Mouse (Mus musculus): ENCODE data around the gene Thada.
"Not testable (repeated sequence)": the region's sequence is repeated elsewhere in the genome, so short reads cannot be mapped to it uniquely, and the experiment has no call there.

Gene Thada

GRCm38 (mm10) chr17:84218841-84219240 is 247.2 kb downstream of the Thada start:
- not testable (repeated sequence) for DNase-seq (ENCODE audit: low spot score in 2 of 2)

GRCm38 (mm10) chr17:84217696-84218095 is 248.3 kb downstream of the Thada start:
- no peak for DNase-seq (ENCODE audit: low spot score in 2 of 2)

GRCm38 (mm10) chr17:84215264-84215960 is 250.6 kb downstream of the Thada start:
- no peak for DNase-seq (ENCODE audit: low spot score in 2 of 2)

DNA sequence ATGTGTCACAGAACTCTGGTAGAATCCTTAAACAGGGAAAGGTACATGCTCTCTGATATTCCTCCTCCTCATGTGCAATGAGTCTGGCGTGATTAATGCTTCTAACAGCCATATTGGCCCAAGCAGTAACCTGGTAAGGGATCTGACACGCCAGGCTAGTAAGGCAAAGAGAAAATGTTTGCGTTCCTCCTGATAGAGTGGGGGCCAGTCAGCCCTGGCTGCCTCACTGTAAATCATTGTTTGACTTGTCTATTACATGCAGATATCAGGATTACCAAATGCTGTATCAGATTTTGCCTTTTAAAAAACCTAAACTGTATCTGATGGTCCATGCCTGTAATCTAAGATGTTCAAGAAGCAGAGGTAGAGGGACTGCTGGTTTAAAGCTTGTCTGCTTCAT is 252.5 kb downstream of the Thada start:
- DNase-seq (ENCODE audit: low spot score in 2 of 2) = no peak

DNA sequence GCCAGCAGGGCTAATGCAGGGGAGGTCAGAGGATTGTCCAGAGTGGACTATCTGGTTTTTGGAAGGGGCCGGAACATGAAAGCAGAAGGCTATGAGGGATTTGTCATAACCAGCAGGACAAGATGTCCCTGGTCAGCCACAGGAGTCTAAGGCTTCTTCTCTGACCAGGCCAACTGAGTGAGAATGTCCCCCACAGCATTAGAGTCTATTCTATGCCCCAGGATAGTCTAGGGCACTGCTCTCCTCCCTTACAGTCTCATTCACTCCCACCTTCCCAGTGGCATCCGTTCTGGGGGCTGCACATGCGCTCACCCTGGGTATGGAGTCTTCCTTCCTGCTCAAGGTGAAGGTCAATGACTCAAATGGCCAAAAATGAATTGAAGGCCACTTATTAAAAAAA is 258.4 kb downstream of the Thada start:
- DNase-seq (ENCODE audit: low spot score in 2 of 2) = no peak

- DNase-seq (ENCODE audit: low spot score in 2 of 2) = no peak
These were observed 259.8 kb downstream of the Thada start for GRCm38 (mm10) chr17:84206239-84206638.

- no peak for DNase-seq (ENCODE audit: low spot score in 2 of 2)
These were observed 261.0 kb downstream of the Thada start for GRCm38 (mm10) chr17:84204962-84205361.

GRCm38 (mm10) chr17:84203340-84203739 is 262.7 kb downstream of the Thada start:
- no peak for DNase-seq (ENCODE audit: low spot score in 2 of 2)

- DNase-seq (ENCODE audit: low spot score in 2 of 2) = no peak
These were observed 264.8 kb downstream of the Thada start for GRCm38 (mm10) chr17:84201183-84201582.

DNA sequence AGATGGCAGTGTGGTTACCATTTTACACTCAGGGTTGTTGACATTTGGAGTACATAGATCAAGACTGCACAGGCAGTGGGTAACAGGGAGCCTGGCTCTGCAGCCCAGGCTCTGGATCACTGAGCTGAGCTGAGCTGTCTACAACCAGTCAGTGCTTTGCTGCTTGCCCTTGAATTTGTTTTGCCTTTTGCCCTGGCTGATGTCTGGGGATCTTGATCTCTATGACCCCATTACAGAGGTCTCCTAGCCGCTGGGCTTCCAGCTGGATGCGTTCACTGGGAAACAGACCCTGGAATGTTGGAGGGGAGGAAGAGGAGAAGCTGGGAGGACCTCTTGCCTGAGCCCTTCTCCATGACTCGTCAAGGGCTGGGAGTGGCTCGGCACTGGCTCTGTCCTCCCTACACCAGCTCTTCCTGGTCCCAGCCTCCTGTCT is 268.1 kb downstream of the Thada start:
- DNase-seq (ENCODE audit: low spot score in 2 of 2) = no peak

DNA sequence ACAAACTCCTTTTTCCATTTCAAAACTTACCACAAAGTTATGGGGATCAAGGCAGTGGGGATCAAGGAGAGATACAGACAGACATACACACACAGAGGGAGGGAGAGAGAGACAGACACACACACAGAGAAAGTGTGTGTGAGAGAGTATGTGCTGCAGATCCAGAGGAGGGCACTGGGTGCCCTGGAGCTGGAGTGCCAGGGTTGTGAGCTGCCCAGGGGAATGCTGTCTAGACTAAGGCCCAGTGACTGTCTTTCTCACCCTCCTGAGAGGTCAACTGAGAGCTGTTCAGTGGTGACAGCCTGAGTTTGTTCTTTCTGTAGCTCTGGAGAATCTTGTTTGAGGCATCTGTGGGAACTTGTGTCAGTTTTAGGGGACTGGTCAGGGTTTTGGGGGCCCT is 269.7 kb downstream of the Thada start:
- DNase-seq (ENCODE audit: low spot score in 2 of 2) = no peak

- no peak for DNase-seq (ENCODE audit: low spot score in 2 of 2)
These were observed 270.2 kb downstream of the Thada start for GRCm38 (mm10) chr17:84195835-84196234.

GRCm38 (mm10) chr17:84195003-84195395 is 271.0 kb downstream of the Thada start:
- DNase-seq (ENCODE audit: low spot score in 2 of 2) = no peak

DNA sequence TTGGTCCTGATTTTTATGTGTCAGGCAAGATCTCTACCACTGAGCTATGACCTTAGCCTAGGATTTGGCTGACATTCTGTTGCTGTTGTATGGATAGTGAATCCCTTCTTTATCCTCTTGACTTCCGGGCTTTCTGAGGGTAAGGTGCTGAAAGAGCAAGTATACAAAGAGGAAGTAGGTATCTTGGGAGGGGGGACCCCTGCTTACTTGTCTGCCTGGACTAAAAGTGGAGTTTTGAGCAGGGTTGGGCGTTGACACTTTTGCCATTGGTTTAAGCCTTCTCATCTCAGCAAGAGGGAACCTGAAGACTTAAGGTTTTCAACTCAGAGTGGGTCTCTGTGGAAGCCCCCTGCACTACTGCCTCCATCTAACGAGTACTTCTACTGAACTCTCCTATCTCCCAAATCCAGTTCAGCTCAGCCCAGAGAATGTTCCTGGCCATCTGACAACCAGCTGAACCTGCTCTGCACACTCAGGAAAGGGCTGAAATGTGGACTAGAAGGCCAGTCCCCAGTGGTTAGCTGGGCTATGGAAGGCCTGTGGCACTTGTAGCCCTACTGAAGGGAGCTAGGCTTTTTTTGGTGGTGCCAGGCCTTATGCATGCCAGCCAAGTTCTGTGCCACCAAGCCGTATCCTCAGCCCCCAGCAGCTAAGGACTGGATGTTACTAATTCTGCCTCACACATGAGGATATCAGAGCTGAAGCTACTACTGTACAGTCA is 271.6 kb downstream of the Thada start:
- DNase-seq (ENCODE audit: low spot score in 2 of 2) = no peak

DNA sequence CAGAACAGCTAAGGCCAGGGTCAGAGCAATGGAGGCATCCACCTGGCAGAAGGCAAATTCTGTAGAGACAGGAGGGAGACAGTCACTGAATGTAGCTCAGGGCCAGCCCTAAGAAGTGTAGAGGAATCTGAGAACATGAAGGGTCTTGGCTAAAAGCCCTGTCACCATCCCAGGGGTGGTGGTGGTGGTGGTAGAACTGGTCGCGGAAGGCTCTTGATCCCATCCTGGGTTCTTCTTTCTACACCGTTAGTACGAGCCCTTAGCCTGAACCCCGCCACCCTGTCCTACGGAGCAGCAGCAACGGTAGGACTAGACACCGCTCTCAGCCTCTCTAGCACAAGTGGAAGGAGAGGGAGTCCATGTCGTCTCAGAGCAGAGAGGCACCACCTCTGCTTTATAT is 272.6 kb downstream of the Thada start:
- DNase-seq (ENCODE audit: low spot score in 2 of 2) = no peak

DNA sequence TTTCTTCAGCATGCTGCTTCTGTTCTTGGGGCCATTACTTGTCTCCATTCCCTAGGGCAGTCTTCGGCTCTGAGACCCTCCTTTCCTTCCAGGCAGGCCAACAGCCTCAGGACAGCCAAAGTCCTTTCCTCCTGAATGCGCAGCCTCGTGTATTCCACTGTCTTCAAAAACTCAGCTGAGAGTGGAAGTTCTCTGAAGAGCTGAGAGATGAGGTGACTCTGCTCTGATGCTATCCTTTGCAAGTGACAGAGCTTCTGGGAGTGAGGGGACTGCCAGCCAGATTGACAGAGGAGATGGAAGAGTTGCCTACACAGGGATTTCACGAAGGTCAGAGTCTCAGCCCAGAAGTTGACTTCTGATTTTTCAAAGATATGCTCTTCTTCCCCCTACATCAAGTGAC is 274.1 kb downstream of the Thada start:
- no peak for DNase-seq (ENCODE audit: low spot score in 2 of 2)

DNA sequence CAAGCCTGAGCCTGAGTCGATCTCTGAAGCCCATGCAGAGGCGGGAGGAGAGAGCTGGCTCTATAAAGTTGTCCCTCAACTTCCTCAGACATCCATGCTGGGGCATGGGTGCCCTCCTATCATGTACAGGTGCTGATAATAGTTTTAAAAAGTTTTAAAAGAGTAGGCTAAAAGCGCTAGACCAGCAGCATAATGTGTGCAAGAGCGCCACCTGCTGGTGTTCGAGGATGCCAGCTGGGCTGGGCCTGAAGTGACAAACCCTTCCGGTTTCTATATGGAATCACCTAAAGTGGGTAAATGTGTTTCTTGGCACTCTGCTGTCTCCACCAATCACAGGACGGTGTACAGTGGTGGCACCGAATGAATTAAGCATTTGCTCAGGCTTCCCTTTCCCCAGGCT is 275.1 kb downstream of the Thada start:
- peak; percentile 89 to 94 for DNase-seq (ENCODE audit: low spot score in 2 of 2)

GRCm38 (mm10) chr17:84189127-84189854 is 276.7 kb downstream of the Thada start:
- DNase-seq (ENCODE audit: low spot score in 2 of 2) = peak; percentile 26 to 40

GRCm38 (mm10) chr17:84188374-84188961 is 277.5 kb downstream of the Thada start:
- peak; percentile 85 to 86 for DNase-seq (ENCODE audit: low spot score in 2 of 2)

- DNase-seq (ENCODE audit: low spot score in 2 of 2) = peak; percentile 93
These were observed 278.2 kb downstream of the Thada start, which contains the start of gene Zfp36l2 for GRCm38 (mm10) chr17:84187727-84188373. Gene Zfp36l2 (minus strand): TSS chr17:84187947.

GRCm38 (mm10) chr17:84187264-84187663 is 278.7 kb downstream of the Thada start:
- not testable (repeated sequence) for DNase-seq (ENCODE audit: low spot score in 2 of 2)

Data from spleen, postnatal 10 days (tissue).